Mouse (Mus musculus): ENCODE results near the gene Dhdh. TPM values are rescaled to one million over a fixed set of nuclear protein-coding genes. Genes with fewer than 3 reads are reported as not detected.
"Not testable (repeated sequence)": the region's sequence is repeated elsewhere in the genome, so short reads cannot be mapped to it uniquely, and the experiment has no call there.

The Dhdh gene
- polyA plus RNA-seq, 1 experiment from 2014 or later = 2.9 TPM

DNA sequence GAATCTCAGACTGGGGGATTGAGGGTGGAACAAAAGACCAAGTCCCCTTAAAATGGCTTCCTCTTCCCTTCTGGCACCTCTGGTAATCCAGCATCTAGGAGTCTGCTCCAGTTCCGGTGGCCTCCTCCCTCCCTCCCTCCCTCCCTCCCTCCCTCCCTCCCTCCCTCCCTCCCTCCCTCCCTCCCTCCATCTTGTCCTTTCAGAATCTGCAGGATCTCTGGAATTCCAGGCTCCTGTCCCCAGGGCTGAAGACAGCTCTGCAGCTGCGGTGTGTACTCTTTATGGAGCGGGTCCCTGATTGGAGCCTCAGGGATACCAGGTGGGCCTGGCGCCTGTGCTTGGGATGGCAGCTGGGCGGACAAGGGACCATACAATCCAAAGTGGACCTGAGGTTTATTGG is 27.3 kb downstream of the Dhdh start:
- no peak overlapping the region; the same call in 1 of the 2 replicates for H3K4me2 ChIP-seq (ENCODE audit: low read depth)
- ATAC-seq (ENCODE audit: insufficient read depth, low FRiP score, low TSS enrichment) = no peak
- peaks cover 10% of the 10 kb centered on the region for H3K36me3 ChIP-seq (ENCODE audit: control insufficient read depth, insufficient read depth, low read length)
- peak overlapping the region; percentile 83 for H3K27ac ChIP-seq (ENCODE audit: low read depth, low read length)
- no peaks in the 10 kb centered on the region for H3K9me3 ChIP-seq (ENCODE audit: control insufficient read depth, low read length)
- peak overlapping the region; percentile 57; the same call in 1 of the 2 replicates for H3K9ac ChIP-seq (ENCODE audit: low read length)
- H3K4me3 ChIP-seq (ENCODE audit: low read depth, low read length) = no peak overlapping the region
- WGBS = 56% methylated on average over 5 of the region's 5 CpGs
- no peaks in the 10 kb centered on the region for H3K27me3 ChIP-seq (ENCODE audit: control insufficient read depth, insufficient read depth, low read length)
- H3K4me1 ChIP-seq (ENCODE audit: control insufficient read depth, insufficient read depth, low read length) = peaks cover 31% of the 10 kb centered on the region
- no peak for DNase-seq (ENCODE audit: low spot score)

DNA sequence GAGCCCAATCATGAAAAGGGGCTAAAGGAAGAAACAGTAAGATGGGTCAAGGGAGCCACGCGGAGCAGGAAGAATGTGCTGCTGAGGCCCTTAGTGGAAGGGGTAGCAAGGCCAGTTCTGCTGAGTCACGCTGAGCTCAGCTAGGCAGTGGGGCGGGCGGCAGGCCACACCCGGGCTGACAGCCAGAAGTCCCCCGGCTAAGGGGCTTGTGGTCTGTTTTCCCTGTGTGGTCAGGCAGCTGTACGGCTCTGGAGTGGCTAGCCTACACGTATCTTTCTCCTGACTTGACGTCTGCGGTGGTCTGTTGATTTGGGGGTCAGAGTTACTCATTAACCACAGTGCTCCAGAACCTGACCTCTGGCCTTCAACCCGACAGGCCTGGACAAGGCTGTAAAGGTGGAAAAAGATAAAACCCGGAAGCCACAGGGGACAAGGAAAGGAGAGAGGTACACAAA is 27.7 kb downstream of the Dhdh start:
- Histone ChIP-seq H3K27ac (ENCODE audit: low read depth, low read length) (peak overlapping the region; percentile 83), H3K27me3 (ENCODE audit: control insufficient read depth, insufficient read depth, low read length) (no peaks in the 10 kb centered on the region), H3K36me3 (ENCODE audit: control insufficient read depth, insufficient read depth, low read length) (peaks cover 10% of the 10 kb centered on the region), H3K9ac (ENCODE audit: low read length) (peak overlapping the region; percentile 57), H3K9me3 (ENCODE audit: control insufficient read depth, low read length) (no peaks in the 10 kb centered on the region), H3K4me1 (ENCODE audit: control insufficient read depth, insufficient read depth, low read length) (peaks cover 26% of the 10 kb centered on the region), H3K4me3 (ENCODE audit: low read depth, low read length) (no peak overlapping the region; the same call in 1 of the 2 replicates), H3K4me2 (ENCODE audit: low read depth) (peak overlapping the region; percentile 46; the same call in 1 of the 2 replicates)
- WGBS = 32% methylated on average over 13 of the region's 13 CpGs
- DNase-seq (ENCODE audit: low spot score) (peak; percentile 58), ATAC-seq (ENCODE audit: insufficient read depth, low FRiP score, low TSS enrichment) (no peak)

DNA sequence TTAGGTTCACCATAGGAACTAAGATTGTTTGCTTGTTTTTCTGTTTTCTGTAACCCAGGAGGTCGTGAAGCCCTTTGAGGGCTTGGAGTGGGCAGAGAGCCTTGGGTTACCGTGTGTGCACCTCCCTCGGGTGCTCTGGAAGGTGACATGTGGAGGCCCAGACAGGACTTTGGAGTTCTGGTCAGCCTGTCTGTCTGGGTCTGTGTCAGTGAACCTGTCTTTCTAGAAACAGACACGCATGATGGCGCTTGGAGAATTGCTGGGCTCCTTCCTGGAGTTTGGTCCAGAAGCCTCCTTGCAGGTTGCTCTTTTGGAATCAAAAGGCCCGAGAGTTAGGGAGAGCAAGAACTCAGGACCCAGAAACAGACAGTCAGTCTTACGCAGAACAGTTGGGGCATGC is 28.2 kb downstream of the Dhdh start:
- Histone ChIP-seq H3K9me3 (ENCODE audit: control insufficient read depth, low read length) (no peaks in the 10 kb centered on the region), H3K4me1 (ENCODE audit: control insufficient read depth, insufficient read depth, low read length) (peaks cover 22% of the 10 kb centered on the region), H3K27ac (ENCODE audit: low read depth, low read length) (peak overlapping the region; percentile 83), H3K4me3 (ENCODE audit: low read depth, low read length) (peak overlapping the region; percentile 73; the same call in 1 of the 2 replicates), H3K9ac (ENCODE audit: low read length) (peak overlapping the region; percentile 57), H3K4me2 (ENCODE audit: low read depth) (peak overlapping the region; percentile 46), H3K27me3 (ENCODE audit: control insufficient read depth, insufficient read depth, low read length) (no peaks in the 10 kb centered on the region), H3K36me3 (ENCODE audit: control insufficient read depth, insufficient read depth, low read length) (peaks cover 10% of the 10 kb centered on the region)
- ATAC-seq (ENCODE audit: insufficient read depth, low FRiP score, low TSS enrichment) (no peak), DNase-seq (ENCODE audit: low spot score) (no peak)
- 78% methylated on average over 7 of the region's 7 CpGs for WGBS

DNA sequence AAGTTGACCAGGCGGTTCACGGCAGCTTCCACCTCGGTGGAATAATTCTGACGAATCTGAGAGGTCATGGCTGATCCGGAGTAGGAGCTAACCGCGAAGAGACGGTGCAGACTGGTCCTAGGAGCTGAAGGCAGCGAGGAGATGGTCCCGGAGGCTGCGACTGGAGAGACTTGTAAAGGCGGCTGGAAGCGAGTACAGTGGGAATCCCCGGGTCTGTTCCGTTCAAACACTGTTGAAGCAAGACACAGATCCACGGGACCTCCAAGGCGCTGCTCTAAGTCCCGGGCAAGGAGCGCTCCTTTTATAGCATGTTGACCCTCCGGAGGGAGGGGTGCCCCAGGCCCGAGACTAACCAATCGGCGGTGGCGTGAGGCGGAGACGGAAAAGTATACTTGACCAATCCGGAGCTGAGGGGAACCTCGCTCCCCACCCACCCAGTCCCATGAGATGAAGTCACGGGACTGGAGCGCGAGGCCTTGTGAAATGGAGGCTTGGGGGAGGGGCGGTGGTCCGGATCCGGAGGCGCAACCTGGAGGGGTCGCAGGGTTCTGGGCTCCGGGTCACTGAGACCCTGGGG is 29.0 kb downstream of the Dhdh start, which contains the start of gene Ftl1:
Gene Ftl1 (minus strand): TSS at position 321 of the 577 bp plus-strand sequence.
- peak within 1 kb of the TSS; percentile 73 for H3K4me3 ChIP-seq (ENCODE audit: low read depth, low read length)
- H3K9ac ChIP-seq (ENCODE audit: low read length) = peak within 1 kb of the TSS; percentile 93
- H3K9me3 ChIP-seq (ENCODE audit: control insufficient read depth, low read length); H3K27me3 ChIP-seq (ENCODE audit: control insufficient read depth, insufficient read depth, low read length): not testable (repeated sequence)
- WGBS = under 1% methylated on average over 33 of the region's 37 CpGs
- peak within 1 kb of the TSS; percentile 87 for H3K4me2 ChIP-seq (ENCODE audit: low read depth)
- peaks cover 10% of the 10 kb centered on the region for H3K36me3 ChIP-seq (ENCODE audit: control insufficient read depth, insufficient read depth, low read length)
- peak within 1 kb of the TSS; percentile 92 for H3K27ac ChIP-seq (ENCODE audit: low read depth, low read length)
- peak; percentile 97 for DNase-seq (ENCODE audit: low spot score)
- peak; percentile 94 for ATAC-seq (ENCODE audit: insufficient read depth, low FRiP score, low TSS enrichment)
- H3K4me1 ChIP-seq (ENCODE audit: control insufficient read depth, insufficient read depth, low read length) = peaks cover 22% of the 10 kb centered on the region

DNA sequence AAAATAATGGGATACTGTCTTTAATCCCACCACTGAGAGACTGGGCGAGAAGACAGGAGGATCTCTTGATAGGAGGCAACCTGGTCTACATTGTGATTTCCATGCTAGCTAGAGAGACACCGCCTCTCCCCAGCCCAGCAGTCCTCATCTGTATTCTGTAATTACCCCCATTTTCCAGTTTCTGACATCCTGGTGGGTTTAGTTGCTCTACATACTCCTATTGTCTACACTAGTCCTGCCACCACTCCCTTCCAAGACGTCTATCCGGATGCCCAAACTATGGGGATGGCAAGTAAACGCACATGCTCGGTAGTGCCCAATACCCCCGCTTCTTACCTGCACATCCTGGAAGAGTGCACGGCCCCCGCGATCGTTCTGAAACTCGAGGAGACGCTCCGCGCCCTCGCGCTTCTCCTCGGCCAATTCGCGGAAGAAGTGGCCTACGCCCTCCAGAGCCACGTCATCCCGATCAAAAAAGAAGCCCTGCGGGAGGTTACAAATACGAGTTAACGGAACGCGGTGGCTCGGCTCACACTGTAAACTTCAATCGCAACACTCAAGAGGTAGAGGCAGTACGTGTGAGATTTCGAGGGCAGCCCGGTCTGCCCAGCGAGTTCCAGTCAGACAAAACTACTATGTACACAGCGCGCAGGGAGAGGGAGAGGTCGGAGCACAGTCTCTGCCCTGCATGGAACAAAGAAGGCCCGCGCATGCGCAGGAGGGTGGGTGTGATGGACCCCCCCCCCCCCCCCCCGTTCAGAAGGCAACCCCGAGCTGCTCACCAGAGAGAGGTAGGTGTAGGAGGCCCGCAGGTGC is 29.6 kb downstream of the Dhdh start:
- Histone ChIP-seq H3K27me3 (ENCODE audit: control insufficient read depth, insufficient read depth, low read length) (no peaks in the 10 kb centered on the region), H3K9me3 (ENCODE audit: control insufficient read depth, low read length) (no peaks in the 10 kb centered on the region), H3K9ac (ENCODE audit: low read length) (peak overlapping the region; percentile 93), H3K36me3 (ENCODE audit: control insufficient read depth, insufficient read depth, low read length) (peaks cover 10% of the 10 kb centered on the region), H3K4me3 (ENCODE audit: low read depth, low read length) (peak overlapping the region; percentile 73), H3K4me1 (ENCODE audit: control insufficient read depth, insufficient read depth, low read length) (peaks cover 22% of the 10 kb centered on the region), H3K27ac (ENCODE audit: low read depth, low read length) (peak overlapping the region; percentile 92), H3K4me2 (ENCODE audit: low read depth) (peak overlapping the region; percentile 87)
- WGBS = under 1% methylated on average over 43 of the region's 43 CpGs
- DNase-seq (ENCODE audit: low spot score) (peak; percentile 88), ATAC-seq (ENCODE audit: insufficient read depth, low FRiP score, low TSS enrichment) (peak; percentile 69)

DNA sequence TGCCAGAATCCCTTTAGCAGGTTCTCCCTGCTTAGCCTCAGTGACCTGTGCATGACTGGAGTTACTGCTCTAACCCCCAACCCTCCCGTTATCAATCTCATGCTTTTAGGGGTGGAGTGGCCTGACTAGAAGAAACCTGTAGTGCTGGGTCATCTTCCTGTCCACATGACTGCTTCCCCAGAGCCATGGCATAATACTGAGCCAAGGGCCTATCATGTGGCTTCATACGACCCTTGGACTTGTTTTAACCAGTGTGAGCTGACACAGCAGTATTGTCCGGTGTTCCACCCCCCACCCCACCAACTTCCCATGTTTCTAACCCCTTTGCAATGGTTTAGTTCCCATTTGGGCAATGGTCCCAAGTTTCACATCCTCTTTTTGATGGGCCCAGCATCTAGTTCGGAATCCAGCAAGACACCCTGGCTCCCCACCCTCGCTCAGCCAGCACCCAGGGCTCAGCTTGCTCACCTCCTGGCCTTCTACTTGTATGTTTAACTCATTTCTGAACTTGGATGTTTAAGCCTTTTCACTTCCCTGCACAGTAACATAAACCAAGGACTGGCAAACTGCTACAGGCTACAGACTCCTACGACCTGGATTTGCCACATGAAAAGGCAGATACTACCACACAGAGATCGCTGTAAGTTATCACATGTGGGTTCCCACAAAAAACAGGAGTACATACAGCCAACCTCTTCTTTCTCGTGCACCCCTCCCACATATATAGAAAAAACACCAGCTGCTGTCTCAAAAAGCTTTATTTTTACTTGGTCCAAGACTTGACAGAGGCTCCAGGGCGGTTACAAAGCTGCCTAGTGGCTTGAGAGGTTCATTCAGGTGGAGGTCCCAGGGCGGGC is 31.2 kb downstream of the Dhdh start:
- ATAC-seq (ENCODE audit: insufficient read depth, low FRiP score, low TSS enrichment) (no peak), DNase-seq (ENCODE audit: low spot score) (no peak)
- no peaks in the 10 kb centered on the region for H3K9me3 ChIP-seq (ENCODE audit: control insufficient read depth, low read length)
- peak overlapping the region; percentile 73 for H3K4me3 ChIP-seq (ENCODE audit: low read depth, low read length)
- WGBS = 76% methylated on average over 9 of the region's 10 CpGs
- no peaks in the 10 kb centered on the region for H3K27me3 ChIP-seq (ENCODE audit: control insufficient read depth, insufficient read depth, low read length)
- peaks cover 22% of the 10 kb centered on the region for H3K4me1 ChIP-seq (ENCODE audit: control insufficient read depth, insufficient read depth, low read length)
- H3K4me2 ChIP-seq (ENCODE audit: low read depth) = peak overlapping the region; percentile 87
- peaks cover 11% of the 10 kb centered on the region for H3K36me3 ChIP-seq (ENCODE audit: control insufficient read depth, insufficient read depth, low read length)
- peak overlapping the region; percentile 93; the same call in 1 of the 2 replicates for H3K9ac ChIP-seq (ENCODE audit: low read length)
- H3K27ac ChIP-seq (ENCODE audit: low read depth, low read length) = no peak overlapping the region

DNA sequence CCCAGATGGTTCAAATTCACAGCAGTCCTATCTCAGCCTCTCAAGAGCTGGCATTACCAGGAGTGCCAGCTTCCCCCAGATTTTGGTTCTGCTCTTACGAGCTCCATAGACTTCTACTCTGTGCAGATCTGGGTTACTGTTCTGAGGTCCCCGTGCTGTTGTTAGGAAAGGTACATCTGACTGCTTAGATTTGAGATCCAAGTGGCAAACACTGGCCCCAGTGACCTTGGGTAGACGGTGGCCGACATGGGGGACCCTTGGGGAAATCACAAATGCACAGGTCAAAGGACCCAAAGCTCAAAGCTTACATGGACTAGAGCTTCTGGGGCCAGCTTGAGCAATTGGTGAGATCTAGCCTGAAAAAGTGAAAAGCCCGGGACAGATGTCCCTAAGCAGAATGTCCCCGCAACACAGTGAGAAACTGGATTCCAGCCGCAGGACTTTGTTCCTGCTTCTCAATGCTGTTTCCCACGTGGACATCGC is 31.8 kb downstream of the Dhdh start:
- Histone ChIP-seq H3K9ac (ENCODE audit: low read length) (no peak overlapping the region), H3K4me2 (ENCODE audit: low read depth) (peak overlapping the region; percentile 87), H3K27ac (ENCODE audit: low read depth, low read length) (no peak overlapping the region), H3K9me3 (ENCODE audit: control insufficient read depth, low read length) (no peaks in the 10 kb centered on the region), H3K36me3 (ENCODE audit: control insufficient read depth, insufficient read depth, low read length) (peaks cover 9% of the 10 kb centered on the region), H3K27me3 (ENCODE audit: control insufficient read depth, insufficient read depth, low read length) (no peaks in the 10 kb centered on the region), H3K4me3 (ENCODE audit: low read depth, low read length) (peak overlapping the region; percentile 73), H3K4me1 (ENCODE audit: control insufficient read depth, insufficient read depth, low read length) (peaks cover 22% of the 10 kb centered on the region)
- ATAC-seq (ENCODE audit: insufficient read depth, low FRiP score, low TSS enrichment) (no peak), DNase-seq (ENCODE audit: low spot score) (no peak)
- WGBS = 62% methylated on average over 9 of the region's 9 CpGs

Data from neural tube, embryonic 11.5 days (tissue).